Mouse (Mus musculus) pancreas, adult 10 weeks (tissue): ENCODE measurements around the gene Smad1. TPM values are rescaled to one million over a fixed set of nuclear protein-coding genes. Genes with fewer than 3 reads are reported as not detected.

Experiments
- polyA plus RNA-seq: library from polyadenylated mRNA; stranded (reverse); fragments of 350-450 nt; fragmentation: Illumina TruSeq; extraction: RNeasy Lipid Tissue Mini Kit (QIAGEN cat#74804); gene quantifications from one replicate; pipeline ENCODE4 v1.2.3, GENCODE M21; 2015; ENCODE audit warnings: low read depth, low replicate concordance; ENCODE audit not compliant: insufficient read depth

The Smad1 gene
- 4.0 TPM for polyA plus RNA-seq

GRCm38 (mm10) chr8:79398994-79399650 is at the start of gene Smad1:
Smad1 (minus strand) TSS chr8:79399518.

GRCm38 (mm10) chr8:79294610-79295275 is 104.6 kb downstream of the Smad1 start, which contains the start of gene Mmaa:
Mmaa (minus strand) TSS chr8:79294937.

Other genes with a start within 250 kb of the Smad1 start
- gene 1700011L22Rik, start 150.9 kb downstream of the Smad1 start, polyA plus RNA-seq, result not detected
- gene Mmaa, start 104.6 kb downstream of the Smad1 start, polyA plus RNA-seq, result 8.3 TPM
- 4.9 TPM for gene Otud4, start 240.1 kb upstream of the Smad1 start, polyA plus RNA-seq